Mouse (Mus musculus): ENCODE data around the gene Ddx60. TPM values are rescaled to one million over a fixed set of nuclear protein-coding genes. Genes with fewer than 3 reads are reported as not detected.

The Ddx60 gene
- polyA plus RNA-seq, 1 experiment from 2014 or later: 6.8 TPM

DNA sequence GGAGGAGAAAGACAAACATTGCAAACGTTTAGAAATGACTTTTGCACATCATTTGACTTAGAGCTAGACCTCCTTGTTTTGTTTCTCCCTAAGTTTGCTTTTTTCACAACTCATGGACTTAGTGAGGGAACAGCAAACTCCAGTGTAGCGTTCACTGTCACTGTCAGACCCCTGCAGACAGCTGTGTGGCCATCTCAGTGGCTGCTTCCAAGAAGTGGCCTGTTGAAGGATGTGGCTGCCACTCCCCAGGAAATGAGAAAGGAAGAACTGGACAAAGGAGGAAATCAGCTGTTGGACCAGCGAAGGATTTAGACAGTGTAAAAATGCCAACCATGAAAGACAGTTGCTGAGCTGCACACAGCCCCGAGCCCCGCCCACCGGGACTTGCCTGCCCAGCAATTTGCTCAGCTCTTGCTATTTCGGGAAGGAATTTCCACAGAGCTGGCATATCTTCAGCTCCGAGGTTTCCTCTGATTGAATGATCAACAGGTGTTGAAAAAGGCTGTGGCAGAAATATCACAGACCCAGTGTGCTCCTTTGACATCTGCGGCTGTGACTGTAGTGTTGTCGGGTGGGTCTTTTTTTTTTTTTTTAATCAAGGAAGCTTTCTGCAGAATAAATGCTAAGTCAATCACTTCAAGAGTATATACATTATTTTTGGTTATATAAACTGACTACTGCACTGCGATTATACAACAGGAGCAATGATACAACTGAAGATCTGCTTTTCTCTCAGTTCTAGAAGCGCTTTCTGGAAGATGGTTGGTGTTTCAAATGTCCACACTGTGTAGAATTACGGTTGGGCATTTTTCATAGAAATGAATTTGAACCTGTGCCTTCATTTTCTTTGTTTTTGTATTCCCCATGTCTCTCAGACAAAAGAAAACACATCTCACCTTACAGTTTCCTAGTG lies 19.3 kb upstream of the Ddx60 start:
- no peaks in the 10 kb centered on the region for H3K4me1 ChIP-seq (replicated peaks; ENCODE audit: control insufficient read depth, insufficient read depth)
- H3K9me3 ChIP-seq (ENCODE audit: control insufficient read depth, low read length): no peaks in the 10 kb centered on the region
- H3K36me3 ChIP-seq (ENCODE audit: control insufficient read depth, insufficient read depth, low read length): no peaks in the 10 kb centered on the region
- no peaks in the 10 kb centered on the region for H3K27me3 ChIP-seq (ENCODE audit: control insufficient read depth, insufficient read depth, low read length)
- TF ChIP-seq EP300 (optimal IDR thresholded peaks at IDR 0.05) (no peak), CTCF (IDR thresholded peaks at IDR 0.05; ENCODE audit: low read depth) (no peak)
- H3K4me3 ChIP-seq (ENCODE audit: low read depth, low read length): no peak overlapping the region
- DNase-seq (ENCODE audit: low spot score) (peak; percentile 55), ATAC-seq (ENCODE audit: low FRiP score, low TSS enrichment) (no peak)
- 36% methylated on average over 13 of the region's 13 CpGs for WGBS
- peak overlapping the region; percentile 31 for H3K4me2 ChIP-seq (replicated peaks; ENCODE audit: low read depth)
- no peak overlapping the region for H3K9ac ChIP-seq (ENCODE audit: low read length)
- H3K27ac ChIP-seq (replicated peaks): no peak overlapping the region

DNA sequence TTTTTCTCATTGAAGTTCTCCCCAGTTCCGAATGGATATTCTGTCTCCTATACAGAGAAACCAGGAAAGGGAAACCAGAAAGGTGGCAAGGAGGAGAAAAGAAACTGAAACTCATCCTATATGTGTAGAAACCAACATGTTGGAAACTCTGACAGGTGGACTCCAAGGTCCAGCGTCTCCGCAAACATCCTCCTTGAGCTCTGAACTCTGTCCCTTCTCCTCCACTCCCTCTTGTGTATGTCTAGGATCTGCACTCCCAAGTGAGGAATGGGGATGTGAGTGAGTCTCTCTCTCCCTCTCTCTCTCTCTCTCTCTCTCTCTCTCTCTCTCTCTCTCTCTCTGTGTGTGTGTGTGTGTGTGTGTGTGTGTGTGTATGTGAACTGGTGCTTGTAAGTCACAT lies 18.6 kb upstream of the Ddx60 start:
- Histone ChIP-seq H3K4me3 (ENCODE audit: low read depth, low read length) (no peak overlapping the region), H3K27me3 (ENCODE audit: control insufficient read depth, insufficient read depth, low read length) (no peaks in the 10 kb centered on the region), H3K4me2 (replicated peaks; ENCODE audit: low read depth) (no peak overlapping the region), H3K9ac (ENCODE audit: low read length) (no peak overlapping the region), H3K36me3 (ENCODE audit: control insufficient read depth, insufficient read depth, low read length) (no peaks in the 10 kb centered on the region), H3K27ac (replicated peaks) (no peak overlapping the region), H3K9me3 (ENCODE audit: control insufficient read depth, low read length) (no peaks in the 10 kb centered on the region), H3K4me1 (replicated peaks; ENCODE audit: control insufficient read depth, insufficient read depth) (no peaks in the 10 kb centered on the region)
- TF ChIP-seq CTCF (IDR thresholded peaks at IDR 0.05; ENCODE audit: low read depth) (0 out of 2 replicates have a peak, but pooled peaks have one; percentile 5), EP300 (optimal IDR thresholded peaks at IDR 0.05) (no peak)
- peak; percentile 94 for ATAC-seq (ENCODE audit: low FRiP score, low TSS enrichment)
- 75% methylated on average over 3 of the region's 3 CpGs for WGBS
- DNase-seq (ENCODE audit: low spot score): peak; percentile 47

- no peaks in the 10 kb centered on the region for H3K36me3 ChIP-seq (ENCODE audit: control insufficient read depth, insufficient read depth, low read length)
- H3K4me3 ChIP-seq (ENCODE audit: low read depth, low read length): no peak overlapping the region
- H3K4me2 ChIP-seq (replicated peaks; ENCODE audit: low read depth): no peak overlapping the region
- TF ChIP-seq CTCF (IDR thresholded peaks at IDR 0.05; ENCODE audit: low read depth) (no peak), EP300 (optimal IDR thresholded peaks at IDR 0.05) (no peak)
- H3K27me3 ChIP-seq (ENCODE audit: control insufficient read depth, insufficient read depth, low read length): no peaks in the 10 kb centered on the region
- DNase-seq (ENCODE audit: low spot score) (no peak), ATAC-seq (ENCODE audit: low FRiP score, low TSS enrichment) (no peak)
- H3K9me3 ChIP-seq (ENCODE audit: control insufficient read depth, low read length): no peaks in the 10 kb centered on the region
- 96% methylated on average over 5 of the region's 5 CpGs for WGBS
- no peaks in the 10 kb centered on the region for H3K4me1 ChIP-seq (replicated peaks; ENCODE audit: control insufficient read depth, insufficient read depth)
- H3K27ac ChIP-seq (replicated peaks): no peak overlapping the region
- H3K9ac ChIP-seq (ENCODE audit: low read length): no peak overlapping the region
Measured at GRCm38 (mm10) chr8:61912817-61913216, 15.1 kb upstream of the Ddx60 start.

- H3K36me3 ChIP-seq (ENCODE audit: control insufficient read depth, insufficient read depth, low read length): no peaks in the 10 kb centered on the region
- no peak overlapping the region for H3K9ac ChIP-seq (ENCODE audit: low read length)
- H3K4me2 ChIP-seq (replicated peaks; ENCODE audit: low read depth): no peak overlapping the region
- no peak overlapping the region for H3K4me3 ChIP-seq (ENCODE audit: low read depth, low read length)
- no peaks in the 10 kb centered on the region for H3K4me1 ChIP-seq (replicated peaks; ENCODE audit: control insufficient read depth, insufficient read depth)
- no peak overlapping the region for H3K27ac ChIP-seq (replicated peaks)
- WGBS: 61% methylated on average over 9 of the region's 9 CpGs
- no peak for DNase-seq (ENCODE audit: low spot score)
- H3K9me3 ChIP-seq (ENCODE audit: control insufficient read depth, low read length): no peaks in the 10 kb centered on the region
- no peak for ATAC-seq (ENCODE audit: low FRiP score, low TSS enrichment)
- TF ChIP-seq EP300 (optimal IDR thresholded peaks at IDR 0.05) (no peak), CTCF (IDR thresholded peaks at IDR 0.05; ENCODE audit: low read depth) (no peak)
- H3K27me3 ChIP-seq (ENCODE audit: control insufficient read depth, insufficient read depth, low read length): no peaks in the 10 kb centered on the region
Measured at GRCm38 (mm10) chr8:61913957-61914356, 13.9 kb upstream of the Ddx60 start.

DNA sequence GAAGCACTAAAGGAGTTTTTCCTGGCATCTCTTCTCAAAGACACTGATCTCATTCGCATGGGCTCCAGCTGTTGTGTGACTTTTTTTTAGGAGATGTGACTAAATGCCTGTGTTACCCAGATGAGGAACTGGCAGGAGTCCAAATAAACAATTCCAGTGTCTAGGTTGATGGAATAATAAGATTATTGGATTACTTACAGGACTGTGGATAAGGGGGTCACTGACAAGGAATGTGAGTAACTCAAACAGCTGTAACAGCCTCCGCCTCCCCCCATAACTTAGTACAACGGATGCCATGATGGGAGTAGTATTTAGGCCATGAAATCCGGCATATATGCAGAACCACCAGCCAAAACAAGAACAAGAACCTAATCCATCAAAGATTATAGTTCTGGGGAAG lies 10.6 kb upstream of the Ddx60 start:
- H3K27me3 ChIP-seq (ENCODE audit: control insufficient read depth, insufficient read depth, low read length): no peaks in the 10 kb centered on the region
- no peak overlapping the region for H3K9ac ChIP-seq (ENCODE audit: low read length)
- 57% methylated on average over 4 of the region's 4 CpGs for WGBS
- no peaks in the 10 kb centered on the region for H3K4me1 ChIP-seq (replicated peaks; ENCODE audit: control insufficient read depth, insufficient read depth)
- H3K9me3 ChIP-seq (ENCODE audit: control insufficient read depth, low read length): no peaks in the 10 kb centered on the region
- DNase-seq (ENCODE audit: low spot score) (no peak), ATAC-seq (ENCODE audit: low FRiP score, low TSS enrichment) (no peak)
- TF ChIP-seq EP300 (optimal IDR thresholded peaks at IDR 0.05) (no peak), CTCF (IDR thresholded peaks at IDR 0.05; ENCODE audit: low read depth) (no peak)
- no peak overlapping the region for H3K4me2 ChIP-seq (replicated peaks; ENCODE audit: low read depth)
- no peak overlapping the region for H3K27ac ChIP-seq (replicated peaks)
- H3K36me3 ChIP-seq (ENCODE audit: control insufficient read depth, insufficient read depth, low read length): no peaks in the 10 kb centered on the region
- no peak overlapping the region for H3K4me3 ChIP-seq (ENCODE audit: low read depth, low read length)

DNA sequence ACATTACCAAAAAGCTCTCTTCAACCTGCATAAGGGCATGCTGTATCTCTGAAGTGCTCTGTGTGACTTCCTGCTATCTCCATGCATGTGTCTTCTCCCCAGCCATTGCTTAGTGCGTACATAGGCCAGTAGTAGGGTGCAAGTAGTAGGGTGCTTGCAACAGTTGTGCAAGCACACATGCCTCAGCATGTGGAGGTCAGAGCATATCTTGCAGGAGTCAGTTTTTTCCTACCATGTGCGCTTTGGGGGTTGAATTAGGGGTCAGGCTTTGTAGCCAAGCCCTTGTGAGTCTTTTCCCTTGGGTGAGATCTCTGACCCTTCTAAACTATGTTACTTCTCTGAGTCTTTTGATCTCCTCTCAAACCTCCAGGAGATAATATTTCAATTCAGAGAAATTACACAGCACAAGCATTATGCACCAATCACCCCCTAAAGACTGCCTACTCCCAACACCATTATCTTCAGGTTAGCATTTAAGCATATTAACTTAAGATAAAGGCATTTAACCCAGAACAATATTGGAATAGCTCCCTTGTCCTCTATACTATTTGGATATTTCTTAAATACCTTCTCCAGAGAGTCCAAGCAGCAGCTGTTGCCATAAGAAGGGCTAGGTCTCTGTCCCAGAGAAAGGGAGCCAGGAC lies 8.6 kb upstream of the Ddx60 start:
- Histone ChIP-seq H3K4me3 (ENCODE audit: low read depth, low read length) (no peak overlapping the region), H3K9me3 (ENCODE audit: control insufficient read depth, low read length) (no peaks in the 10 kb centered on the region), H3K4me1 (replicated peaks; ENCODE audit: control insufficient read depth, insufficient read depth) (no peaks in the 10 kb centered on the region), H3K4me2 (replicated peaks; ENCODE audit: low read depth) (no peak overlapping the region), H3K27ac (replicated peaks) (no peak overlapping the region), H3K36me3 (ENCODE audit: control insufficient read depth, insufficient read depth, low read length) (no peaks in the 10 kb centered on the region), H3K9ac (ENCODE audit: low read length) (no peak overlapping the region), H3K27me3 (ENCODE audit: control insufficient read depth, insufficient read depth, low read length) (no peaks in the 10 kb centered on the region)
- TF ChIP-seq EP300 (optimal IDR thresholded peaks at IDR 0.05): no peak
- TF ChIP-seq CTCF (IDR thresholded peaks at IDR 0.05; ENCODE audit: low read depth): no peak
- WGBS: 76% methylated on average over 2 of the region's 2 CpGs
- peak; percentile 24; the same call in 1 of the 2 replicates for ATAC-seq (ENCODE audit: low FRiP score, low TSS enrichment)
- DNase-seq (ENCODE audit: low spot score): peak; percentile 43

All from stomach, postnatal 0 days (tissue).